35 mouse cellular contexts compared by ENCODE assay signal in genomic region chr1:160460346-160460745, GRCm38 (mm10).
"Had no signal": no experiment of that assay in that cellular context is flagged by ENCODE, and none has a peak within 500 bp of the region (broad histone marks: within the 10 kb centered on the region; RNA-seq: fewer than 3 reads in every experiment).

No protein-coding gene starts in this region.

- H3K4me2 ChIP-seq: heart, embryonic 11.5 days; heart, embryonic 12.5 days; heart, embryonic 13.5 days; heart, embryonic 15.5 days; hindbrain, embryonic 12.5 days; hindbrain, embryonic 13.5 days; hindbrain, embryonic 14.5 days; hindbrain, embryonic 15.5 days; intestine, embryonic 15.5 days; kidney, embryonic 15.5 days had no signal

- H3K4me1 ChIP-seq: heart, embryonic 10.5 days; hindbrain, embryonic 10.5 days; hindbrain, embryonic 12.5 days; hindbrain, embryonic 13.5 days; hindbrain, embryonic 15.5 days; intestine, embryonic 15.5 days; kidney, embryonic 15.5 days had no signal

- DNase-seq: heart, postnatal 14 days; heart, postnatal 36 days; heart, postnatal 4 days; kidney, adult 11 months; kidney, adult 18-20 months; kidney, adult 2 months; kidney, adult 8-10 months; kidney, adult 9 months; kidney, postnatal 10 days; kidney, postnatal 14 days; kidney, postnatal 25 days; kidney, postnatal 36 days; kidney, postnatal 4 days; layer of hippocampus, adult 9-11 months; layer of hippocampus, postnatal 36 days had no signal

- H3K27ac ChIP-seq: heart, embryonic 10.5 days; heart, embryonic 13.5 days; heart, embryonic 15.5 days; hindbrain, embryonic 10.5 days; hindbrain, embryonic 12.5 days; hindbrain, embryonic 13.5 days; hindbrain, embryonic 14.5 days; hindbrain, embryonic 15.5 days; hindbrain, postnatal 0 days; intestine, embryonic 15.5 days; kidney, embryonic 15.5 days; kidney, postnatal 0 days; layer of hippocampus, adult 2 months; left cerebral cortex, adult 2 months had no signal

- H3K4me3 ChIP-seq: heart, embryonic 10.5 days; heart, embryonic 12.5 days; heart, embryonic 13.5 days; heart, embryonic 15.5 days; hindbrain, embryonic 10.5 days; hindbrain, embryonic 12.5 days; hindbrain, embryonic 13.5 days; hindbrain, embryonic 15.5 days; intestine, embryonic 15.5 days; kidney, embryonic 15.5 days; layer of hippocampus, adult 2 months; left cerebral cortex, adult 2 months had no signal

- H3K9ac ChIP-seq: heart, embryonic 12.5 days; heart, embryonic 13.5 days; heart, embryonic 15.5 days; hindbrain, embryonic 12.5 days; hindbrain, embryonic 13.5 days; hindbrain, embryonic 14.5 days; hindbrain, embryonic 15.5 days; intestine, embryonic 15.5 days; kidney, embryonic 15.5 days had no signal

- ATAC-seq: hindbrain, embryonic 16.5 days; hindbrain, postnatal 0 days; inflammation-experienced regulatory T-cells, adult 6 months; intestine, embryonic 15.5 days; intestine, embryonic 16.5 days; intestine, postnatal 0 days had no signal

- H3K9me3 ChIP-seq: heart, embryonic 10.5 days; heart, embryonic 12.5 days; heart, embryonic 13.5 days; heart, embryonic 15.5 days; hindbrain, embryonic 10.5 days; hindbrain, embryonic 12.5 days; hindbrain, embryonic 13.5 days; hindbrain, embryonic 15.5 days; intestine, embryonic 15.5 days; kidney, embryonic 15.5 days had no signal

- H3K36me3 ChIP-seq: heart, embryonic 10.5 days; heart, embryonic 12.5 days; heart, embryonic 13.5 days; heart, embryonic 15.5 days; hindbrain, embryonic 10.5 days; hindbrain, embryonic 12.5 days; hindbrain, embryonic 13.5 days; hindbrain, embryonic 15.5 days; intestine, embryonic 15.5 days; kidney, embryonic 15.5 days had no signal

- H3K27me3 ChIP-seq: heart, embryonic 12.5 days; heart, embryonic 13.5 days; heart, embryonic 15.5 days; hindbrain, embryonic 12.5 days; hindbrain, embryonic 13.5 days; hindbrain, embryonic 15.5 days; intestine, embryonic 15.5 days; kidney, embryonic 15.5 days had no signal
